12 mouse cellular contexts compared by ENCODE assay signal in the genomic region with DNA sequence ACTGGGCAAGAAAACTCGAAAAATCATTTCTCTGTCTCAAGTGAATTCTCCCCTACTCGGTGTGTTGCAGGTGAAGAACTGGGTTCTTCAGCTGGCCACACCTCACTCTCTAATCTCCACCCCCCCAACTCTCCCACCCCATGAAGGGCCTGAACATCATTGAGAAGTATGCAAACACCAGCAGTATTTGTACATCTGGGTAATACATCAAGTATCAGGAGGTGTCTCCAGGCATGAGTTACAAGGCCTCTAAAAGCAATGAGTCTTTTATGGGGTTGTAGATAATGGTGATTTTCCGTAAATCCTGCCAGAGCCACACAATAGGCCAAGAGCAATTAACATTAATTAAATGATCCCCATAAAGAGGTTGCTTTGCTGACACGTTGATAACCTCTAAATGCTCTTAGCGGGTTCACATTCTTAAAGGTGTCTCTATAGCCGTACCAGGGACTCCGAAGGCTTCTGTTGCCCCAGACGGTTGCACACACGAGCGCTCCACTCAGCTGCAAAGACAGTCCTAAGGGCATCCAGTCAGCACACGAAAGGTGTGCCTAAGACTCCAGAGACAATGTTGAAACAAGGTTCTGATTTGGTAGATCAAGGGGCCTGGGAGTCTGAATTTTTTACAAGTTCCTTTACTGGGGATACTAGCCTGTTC.
"Had no signal": no experiment of that assay in that cellular context is flagged by ENCODE, and none has a peak within 500 bp of the region (broad histone marks: within the 10 kb centered on the region; RNA-seq: fewer than 3 reads in every experiment).

No protein-coding gene starts in this region.

- H3K36me3 ChIP-seq: limb, embryonic 10.5 days; liver, embryonic 15.5 days; midbrain, embryonic 13.5 days had no signal

- ATAC-seq: lung, postnatal 0 days; midbrain, embryonic 13.5 days had no signal

- H3K9ac ChIP-seq: liver, embryonic 15.5 days; midbrain, embryonic 13.5 days had no signal

- H3K27ac ChIP-seq: limb, embryonic 10.5 days; liver, embryonic 15.5 days; midbrain, embryonic 13.5 days had no signal

- H3K9me3 ChIP-seq: limb, embryonic 10.5 days; liver, embryonic 15.5 days; midbrain, embryonic 13.5 days had no signal

- H3K4me1 ChIP-seq: liver, embryonic 15.5 days; midbrain, embryonic 13.5 days had no signal

- H3K27me3 ChIP-seq: liver, embryonic 15.5 days; midbrain, embryonic 13.5 days had no signal

- H3K4me3 ChIP-seq: limb, embryonic 10.5 days; liver, embryonic 15.5 days; midbrain, embryonic 13.5 days had no signal

- DNase-seq: kidney, adult 2 months; kidney, postnatal 10 days; lung, adult 2 months; lung, postnatal 36 days; retina, postnatal 1 day; right cerebral cortex, postnatal 14 days; thymus, postnatal 36 days had no signal

- H3K4me2 ChIP-seq: liver, embryonic 11.5 days; liver, embryonic 15.5 days; midbrain, embryonic 13.5 days had no signal
